Mouse (Mus musculus) urinary bladder, postnatal 25 days (tissue): ENCODE data around the gene Cdc20b.
"Not testable (repeated sequence)": the region's sequence is repeated elsewhere in the genome, so short reads cannot be mapped to it uniquely, and the experiment has no call there.

ENCODE experiments used
- DNase-seq: peaks from one replicate; pipeline ENCODE4 v3.0.0; 2022; ENCODE audit warnings: low spot score

Cdc20b gene

DNA sequence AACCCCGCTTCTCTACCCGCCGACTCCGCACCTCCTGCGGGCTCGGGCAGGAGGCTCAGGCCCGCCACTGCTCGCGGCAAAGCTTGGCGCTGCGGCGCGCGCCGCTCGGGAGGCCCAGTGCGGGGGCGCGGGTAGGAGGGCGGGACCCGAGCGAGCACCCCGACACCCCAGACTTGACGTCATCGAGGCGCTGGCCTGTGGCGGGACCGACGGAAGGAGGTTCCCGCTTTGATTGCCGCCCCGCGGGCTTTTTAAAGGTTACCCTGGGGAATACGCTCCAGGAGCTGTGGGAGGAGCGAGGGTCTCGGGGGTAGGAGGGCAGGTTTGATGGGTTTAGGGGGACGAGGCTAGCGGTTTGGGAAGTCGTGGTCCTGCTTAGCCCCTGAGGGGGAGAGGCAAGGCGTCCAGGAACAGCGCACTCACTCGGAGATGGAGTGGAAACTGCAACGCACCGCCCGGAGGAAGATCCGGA lies at the start of gene Cdc20b:
Cdc20b (plus strand) TSS at position 162 of the 472 bp plus-strand sequence.
- DNase-seq, result peak; percentile 44

DNA sequence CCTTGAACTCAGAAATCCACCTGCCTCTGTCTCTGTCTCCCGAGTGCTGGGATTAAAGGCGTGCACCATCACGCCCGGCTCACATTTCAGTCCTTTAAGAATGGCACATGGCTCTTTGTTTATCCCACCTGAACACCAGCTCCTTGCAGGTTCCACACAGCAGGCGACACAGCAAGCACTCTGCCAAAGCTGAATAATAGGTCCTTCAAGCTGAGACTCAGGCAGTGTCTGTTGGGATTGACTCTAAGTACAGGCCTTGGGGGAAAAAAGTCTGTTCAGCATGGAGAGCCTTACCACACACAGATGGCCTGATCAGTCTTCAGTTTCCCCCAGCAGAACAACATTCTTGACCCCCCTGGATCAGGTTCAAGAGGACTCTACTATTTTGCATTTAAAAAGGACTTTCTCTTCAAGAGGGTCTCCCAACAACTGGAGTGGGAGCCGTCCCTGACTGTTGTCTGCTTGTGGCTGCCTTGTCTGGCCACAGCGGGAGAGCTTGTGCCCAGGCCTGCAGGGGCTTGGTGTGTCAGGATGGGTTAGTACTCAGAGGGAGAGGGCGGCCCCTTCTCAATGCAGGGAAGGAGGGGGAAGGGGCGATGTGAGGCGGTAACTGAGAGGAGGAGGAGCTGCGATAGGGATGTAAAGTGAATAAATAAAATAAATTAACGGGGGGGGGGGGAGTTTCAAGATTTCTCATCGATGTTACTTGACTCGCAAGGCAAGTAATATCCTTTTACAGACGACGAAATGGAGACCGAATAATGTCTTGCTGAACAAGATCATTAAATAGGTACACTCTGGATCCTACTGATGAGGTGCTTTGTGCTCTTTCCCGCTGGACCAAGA lies 49.1 kb upstream of the Cdc20b start:
- DNase-seq, result no peak

DNA sequence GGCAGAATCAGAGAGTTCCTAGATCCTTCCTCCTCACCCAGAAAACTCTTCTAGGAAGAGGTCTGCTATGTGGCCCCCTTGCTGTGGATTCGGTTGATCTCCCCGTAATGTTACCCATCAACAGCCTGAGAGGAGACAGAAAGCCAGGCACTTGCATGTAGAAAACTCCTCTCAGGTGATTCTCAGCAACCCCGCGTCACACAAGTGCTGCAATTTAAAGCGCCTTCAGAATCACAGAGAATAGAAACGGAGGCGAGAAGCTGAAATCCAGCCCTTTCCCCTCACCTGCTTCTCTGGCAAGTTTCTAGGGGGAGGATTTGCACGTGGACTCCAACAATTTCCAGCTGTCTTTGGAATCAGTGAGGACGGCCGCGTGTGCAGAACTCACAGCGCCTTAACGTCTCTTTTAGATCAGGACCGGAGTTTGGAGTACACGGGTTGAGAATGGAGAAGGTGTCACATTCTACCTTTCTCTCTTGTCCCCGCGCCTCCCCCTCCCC lies 48.4 kb upstream of the Cdc20b start:
- DNase-seq, result no peak

DNA sequence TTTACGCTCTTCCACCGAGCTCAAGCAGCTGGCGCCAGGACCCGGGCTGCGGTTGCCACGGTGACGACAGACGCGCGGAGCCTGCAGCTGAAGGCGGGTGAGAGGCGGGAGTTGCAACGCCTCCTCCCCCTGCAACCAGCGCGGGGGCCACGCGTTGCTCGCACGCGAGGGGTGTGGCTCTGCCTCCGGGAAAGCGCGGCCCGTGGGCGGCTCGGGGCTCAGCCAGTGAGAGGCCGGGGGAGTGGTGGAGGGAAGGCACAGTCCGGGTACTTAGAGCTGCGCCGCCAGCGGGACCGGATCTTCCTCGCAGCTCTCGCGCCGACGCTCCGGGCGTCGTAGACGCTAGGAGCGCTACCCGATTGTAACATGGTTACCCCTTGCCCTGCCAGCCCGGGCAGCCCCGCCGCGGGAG lies 47.4 kb upstream of the Cdc20b start, which contains the start of gene Ccno:
Ccno (plus strand) TSS at position 271 of the 412 bp plus-strand sequence.
- DNase-seq, result peak; percentile 91

DNA sequence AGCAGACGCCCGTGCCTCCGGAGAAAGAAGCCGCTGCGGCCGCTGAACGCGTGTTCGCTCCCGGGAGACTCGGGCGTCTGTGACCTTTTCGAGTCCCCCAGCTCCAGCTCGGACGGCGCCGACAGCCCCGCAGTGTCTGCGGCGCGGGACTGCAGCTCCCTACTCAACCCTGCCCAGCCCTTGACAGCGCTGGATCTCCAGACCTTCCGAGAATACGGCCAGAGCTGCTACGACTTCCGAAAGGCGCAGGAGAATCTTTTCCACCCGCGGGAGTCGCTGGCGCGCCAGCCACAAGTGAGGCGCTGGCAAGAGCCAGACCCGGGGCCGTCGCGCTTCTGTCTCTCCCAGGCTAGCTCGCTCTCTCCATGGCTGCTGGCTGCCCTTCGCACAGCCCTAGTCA lies 46.9 kb upstream of the Cdc20b start:
- no peak for DNase-seq

DNA sequence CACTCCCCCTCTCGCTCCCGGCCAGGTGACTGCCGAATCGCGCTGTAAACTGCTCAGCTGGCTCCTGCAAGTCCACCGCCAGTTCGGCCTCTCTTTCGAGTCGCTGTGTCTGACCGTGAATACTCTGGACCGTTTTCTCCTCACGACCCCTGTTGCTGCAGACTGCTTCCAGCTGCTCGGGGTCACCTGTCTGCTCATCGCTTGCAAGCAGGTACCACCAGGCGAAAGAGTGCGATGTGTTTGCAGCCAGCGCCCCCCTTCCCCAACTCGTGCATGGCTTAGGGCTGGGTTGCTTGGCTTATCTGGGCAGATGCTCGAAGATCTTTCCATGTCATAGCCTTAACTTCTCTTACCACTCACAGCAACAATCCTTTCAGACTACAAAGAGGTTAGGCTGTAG lies 46.0 kb upstream of the Cdc20b start:
- DNase-seq, result no peak

DNA sequence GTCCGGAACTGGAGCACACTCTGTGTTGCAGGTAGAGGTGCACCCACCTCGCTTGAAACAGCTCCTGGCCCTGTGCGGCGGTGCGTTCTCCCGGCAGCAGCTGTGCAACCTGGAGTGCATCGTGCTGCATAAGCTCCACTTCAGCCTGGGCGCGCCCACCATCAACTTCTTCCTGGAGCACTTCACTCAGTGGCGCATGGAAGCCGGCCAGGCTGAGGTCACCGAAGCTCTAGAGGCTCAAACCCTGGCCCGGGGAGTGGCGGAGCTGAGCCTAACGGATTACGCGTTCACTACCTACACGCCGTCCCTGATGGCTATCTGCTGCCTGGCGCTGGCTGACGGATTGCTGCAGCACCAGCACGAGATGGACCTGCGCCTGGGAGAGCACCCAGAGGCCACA lies 45.4 kb upstream of the Cdc20b start:
- no peak for DNase-seq

DNA sequence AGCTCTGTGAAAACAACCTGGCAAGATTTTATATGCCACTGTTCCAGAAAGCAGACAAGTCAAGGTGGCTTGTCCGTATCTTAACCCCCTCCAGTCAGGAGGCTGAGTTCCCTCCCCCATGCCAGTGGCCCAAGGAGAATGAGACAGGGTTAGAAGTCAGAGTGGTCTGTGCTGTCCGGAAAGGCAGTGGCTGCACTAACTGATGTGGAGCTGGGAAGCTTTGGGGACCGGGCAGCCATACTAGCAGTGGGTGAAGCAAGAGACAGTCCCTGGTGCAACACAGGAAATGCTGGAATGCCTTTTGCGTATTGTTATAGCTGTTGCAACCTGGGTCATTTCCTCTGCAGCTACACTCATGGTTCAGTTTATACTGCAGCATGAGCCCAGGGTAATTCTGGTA lies 44.6 kb upstream of the Cdc20b start:
- DNase-seq, result no peak

DNA sequence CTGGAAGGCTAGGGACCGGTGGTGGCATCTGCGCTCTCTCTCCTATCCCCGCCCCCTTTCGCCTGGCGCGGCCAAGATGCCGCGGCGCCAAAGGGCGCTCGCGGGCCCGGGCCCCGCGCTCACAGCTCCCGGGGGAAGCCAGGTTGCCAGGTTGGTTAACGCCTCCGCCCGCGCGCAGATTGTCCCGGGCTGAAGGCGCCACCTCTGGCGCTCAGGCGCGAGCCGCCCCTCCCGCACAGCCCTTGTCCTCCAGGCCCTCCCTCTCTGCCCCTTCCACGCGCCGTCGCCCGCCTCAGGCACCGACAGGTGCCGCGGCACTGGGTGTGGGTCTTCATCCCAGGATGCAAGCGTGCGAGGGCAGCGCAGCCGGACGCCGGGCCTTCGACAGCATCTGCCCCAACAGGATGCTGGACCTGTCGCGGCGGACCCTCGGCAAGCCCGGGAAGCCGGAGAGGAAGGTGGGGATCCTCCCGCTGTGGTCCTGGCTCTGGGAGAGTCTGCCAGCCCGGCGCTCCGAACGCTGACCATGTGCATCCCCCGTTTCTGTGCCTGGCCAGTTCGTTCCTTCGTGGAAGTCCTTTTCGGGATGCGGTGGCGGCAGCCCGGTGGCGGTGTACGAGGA lies 41.3 kb upstream of the Cdc20b start, which contains the start of gene Mcidas:
Mcidas (plus strand) TSS at position 315 of the 622 bp plus-strand sequence.
- no peak for DNase-seq

DNA sequence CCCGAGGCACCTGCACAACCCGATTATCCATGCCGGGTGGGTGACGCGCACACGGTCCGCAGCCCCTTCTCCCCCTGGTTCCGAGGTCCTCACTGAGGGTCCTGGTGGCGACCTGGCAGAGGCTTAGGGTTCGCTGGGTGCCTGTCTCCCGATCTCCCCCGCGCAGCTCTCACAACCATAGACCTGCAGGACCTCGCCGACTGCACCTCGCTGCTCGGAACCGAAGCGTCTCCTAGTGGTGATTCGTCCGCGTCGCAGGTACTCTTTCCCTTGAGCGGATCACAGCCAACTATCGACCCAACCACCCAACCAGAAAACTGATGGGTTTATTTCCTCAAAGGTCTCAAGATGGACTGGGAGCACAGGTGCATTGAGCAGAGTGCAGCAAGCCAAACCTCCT lies 40.7 kb upstream of the Cdc20b start:
- DNase-seq, result peak; percentile 58

DNA sequence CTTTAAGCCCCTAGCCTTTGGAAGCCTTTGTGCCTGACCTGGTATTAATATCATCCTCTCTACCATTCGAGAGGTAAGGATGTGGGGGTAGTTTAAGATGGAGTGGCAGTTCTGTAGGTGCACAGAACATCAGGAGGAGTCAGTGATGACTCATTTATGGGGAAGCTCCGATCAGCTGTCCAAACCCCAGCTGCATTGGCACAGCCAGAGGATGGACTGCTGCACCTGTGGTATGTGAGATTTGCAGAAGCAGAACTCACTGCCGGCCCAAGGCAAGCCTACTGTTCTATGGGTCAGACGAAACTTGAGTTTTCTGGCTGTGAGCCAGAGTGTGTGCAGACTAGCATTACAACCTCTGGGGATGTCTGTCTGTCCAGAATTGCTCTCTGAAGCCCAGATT lies 38.5 kb upstream of the Cdc20b start:
- DNase-seq, result no peak

DNA sequence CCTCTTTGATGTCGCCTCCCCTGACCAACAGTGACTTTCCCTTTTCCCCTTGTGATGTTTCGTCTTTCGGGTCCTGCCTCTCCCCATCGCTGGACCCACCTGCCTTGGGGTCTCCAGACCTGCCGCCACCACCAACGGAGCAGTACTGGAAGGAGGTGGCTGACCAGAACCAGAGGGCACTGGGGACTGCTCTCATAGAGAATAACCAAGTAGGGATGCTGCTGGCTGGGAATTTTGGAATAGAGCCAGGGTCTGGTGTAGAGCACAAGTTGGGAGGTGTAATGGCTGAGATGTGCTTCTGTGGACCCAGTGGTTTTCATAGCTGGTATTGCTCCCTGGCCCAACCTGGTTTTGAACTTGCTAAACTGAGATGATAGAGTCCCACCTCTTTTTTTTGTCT lies 37.5 kb upstream of the Cdc20b start:
- no peak for DNase-seq

DNA sequence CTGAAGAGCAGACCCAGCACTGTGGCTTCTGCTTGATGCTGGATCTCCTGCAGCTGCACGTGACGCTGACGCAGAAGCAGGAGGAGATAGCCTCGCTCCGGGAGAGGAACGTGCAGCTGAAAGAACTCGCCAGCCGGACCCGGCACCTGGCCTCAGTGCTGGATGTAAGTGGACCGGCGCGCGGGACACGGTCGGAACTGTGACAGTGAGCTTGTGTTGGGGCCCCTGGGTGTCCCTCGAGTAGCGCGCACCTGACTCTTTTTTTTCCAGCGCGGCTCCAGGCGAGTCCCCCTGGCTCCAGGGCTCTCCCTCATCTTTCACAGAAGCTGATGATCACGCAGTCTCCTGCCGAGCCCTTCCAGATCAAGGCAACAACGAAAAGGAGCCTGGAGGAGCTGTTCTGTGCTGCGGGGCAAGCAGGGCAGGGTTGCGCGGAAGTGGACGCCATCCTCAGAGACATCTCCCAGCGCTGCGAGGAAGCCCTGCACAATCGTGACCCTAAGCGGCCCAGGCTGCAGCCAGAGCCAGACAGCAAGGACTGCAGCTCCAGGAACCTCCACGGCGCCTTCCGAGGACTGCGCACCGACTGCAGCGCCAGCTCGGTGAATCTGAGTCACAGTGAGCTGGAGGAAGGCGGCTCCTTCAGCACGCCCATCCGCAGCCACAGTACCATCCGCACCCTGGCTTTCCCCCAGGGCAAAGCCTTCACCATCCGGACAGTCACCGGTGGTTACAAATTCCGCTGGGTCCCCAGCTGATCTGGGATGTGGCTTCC lies 36.3 kb upstream of the Cdc20b start:
- DNase-seq, result peak; percentile 35

DNA sequence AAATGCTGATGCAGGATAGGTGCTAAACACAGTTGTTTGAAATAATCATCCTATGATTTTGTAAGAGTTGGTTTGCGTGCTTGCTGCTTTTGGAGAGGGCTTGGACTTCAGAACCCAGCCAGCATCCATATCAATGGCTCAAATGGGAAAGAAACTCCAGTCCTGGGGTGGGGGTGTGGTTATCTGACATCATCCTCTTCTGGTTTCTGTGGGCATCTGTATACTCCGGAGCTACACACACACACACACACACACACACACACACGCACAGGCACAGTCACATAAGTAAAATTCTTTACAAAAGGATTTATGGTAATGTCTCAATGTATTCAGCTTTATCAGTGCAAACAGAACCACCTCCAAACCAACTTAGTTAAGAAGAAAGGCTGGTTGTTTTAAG lies 34.8 kb upstream of the Cdc20b start:
- no peak for DNase-seq

DNA sequence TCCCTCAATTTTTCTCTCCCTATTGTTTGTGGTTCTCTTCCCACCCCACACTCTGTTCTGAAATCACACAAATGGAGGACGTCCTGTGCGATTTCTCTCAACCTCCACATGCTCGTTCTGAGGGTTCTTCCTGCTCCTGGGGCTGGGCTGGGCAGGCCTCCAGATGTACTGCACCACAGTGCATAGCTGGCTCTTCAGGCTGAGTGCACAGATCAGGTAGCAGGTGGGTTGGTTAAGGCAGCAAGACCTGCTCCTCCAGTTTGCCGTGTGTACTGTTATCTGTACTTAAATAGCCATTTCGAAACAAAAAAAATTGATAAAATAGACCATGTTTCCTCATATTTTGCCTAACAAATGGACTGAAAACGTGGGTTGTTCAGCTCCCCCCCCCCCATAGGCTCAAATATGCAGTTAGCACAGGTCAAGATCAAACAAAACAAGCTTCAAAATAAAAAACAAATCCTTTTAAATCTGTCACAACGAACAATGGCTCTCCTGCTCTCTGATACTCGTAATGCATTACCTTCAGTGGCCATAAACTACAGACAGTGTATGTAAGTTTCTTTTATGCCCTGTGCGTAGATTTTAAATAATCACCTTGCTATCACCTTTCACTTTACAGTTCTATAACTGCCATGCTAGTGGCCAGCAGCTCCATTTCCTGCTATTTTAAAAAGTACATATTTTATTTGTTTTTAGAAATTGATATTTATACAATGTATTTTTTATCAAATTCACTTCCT lies 34.2 kb upstream of the Cdc20b start:
- peak; percentile 56 for DNase-seq

DNA sequence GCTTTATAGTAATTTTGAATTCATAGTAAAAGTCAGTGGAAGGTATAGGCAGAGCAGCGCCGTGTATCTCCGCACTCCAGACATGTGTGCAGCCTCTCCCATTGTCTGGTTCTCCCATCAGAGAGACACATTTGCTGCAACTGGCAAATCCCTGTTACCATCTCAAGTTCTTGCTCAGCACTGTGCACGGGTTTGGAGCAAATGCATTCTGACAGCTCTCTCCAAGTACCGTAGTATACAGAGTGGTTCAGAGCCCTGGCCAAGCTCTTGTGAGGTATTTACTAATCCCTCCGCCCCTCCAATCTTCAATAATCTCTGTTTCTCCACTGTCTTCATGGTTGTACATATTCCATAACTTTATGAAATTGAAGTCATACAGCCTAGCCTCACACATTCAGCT lies 22.2 kb upstream of the Cdc20b start:
- DNase-seq, result no peak

DNA sequence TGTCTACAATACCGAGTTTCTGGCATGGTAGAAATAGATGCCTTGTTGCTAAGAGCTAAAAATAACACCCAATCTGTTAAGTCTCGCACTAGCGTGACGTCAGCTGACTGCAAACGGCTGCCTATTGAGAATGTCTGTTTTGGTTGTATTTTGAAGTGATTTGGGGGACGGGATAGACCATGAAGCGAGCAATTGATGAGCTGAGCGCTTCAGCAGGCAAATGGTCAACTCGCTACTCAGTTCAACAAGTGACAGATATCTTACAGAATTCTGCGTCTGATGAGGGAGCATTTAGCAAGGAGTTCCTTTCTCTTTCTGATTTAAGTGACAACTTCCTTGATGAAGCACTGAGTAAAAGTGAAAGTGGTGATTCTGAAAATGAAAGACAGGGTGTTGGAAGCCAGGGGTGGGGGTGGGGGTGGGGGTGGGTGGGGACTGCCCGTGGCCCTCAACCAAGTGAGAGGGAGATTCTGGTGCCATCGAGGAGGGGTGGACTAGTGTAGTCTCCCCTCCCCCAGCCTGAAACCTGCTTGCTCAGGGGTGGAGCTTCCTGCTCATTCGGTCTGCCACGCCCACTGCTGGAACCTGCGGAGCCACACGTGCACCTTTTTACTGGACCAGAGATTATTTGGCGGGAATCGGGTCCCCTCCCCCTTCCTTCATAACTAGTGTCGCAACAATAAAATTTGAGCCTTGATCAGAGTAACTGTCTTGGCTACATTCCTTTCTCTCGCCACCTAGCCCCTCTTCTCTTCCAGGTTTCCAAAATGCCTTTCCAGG lies 21.5 kb upstream of the Cdc20b start:
- not testable (repeated sequence) for DNase-seq

DNA sequence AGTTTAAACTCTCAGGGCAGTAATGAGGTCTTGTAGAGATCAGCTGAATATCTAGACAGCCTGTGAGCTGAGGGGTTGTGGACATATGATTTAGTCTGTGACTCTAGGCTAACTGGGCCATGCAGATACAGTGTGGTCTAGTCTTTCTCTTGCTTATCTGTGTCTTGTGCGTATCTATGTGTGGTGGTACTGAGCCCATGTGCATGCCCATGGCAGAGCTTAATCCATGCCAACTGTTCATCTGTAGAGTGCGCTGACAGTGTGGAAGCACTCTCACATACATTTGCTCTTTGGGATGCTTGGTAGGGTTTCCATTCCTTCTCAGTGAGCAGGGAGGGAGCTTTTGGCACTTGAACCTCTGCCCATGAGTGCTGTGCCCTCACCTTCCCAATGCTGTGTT lies 13.4 kb upstream of the Cdc20b start:
- DNase-seq, result no peak

DNA sequence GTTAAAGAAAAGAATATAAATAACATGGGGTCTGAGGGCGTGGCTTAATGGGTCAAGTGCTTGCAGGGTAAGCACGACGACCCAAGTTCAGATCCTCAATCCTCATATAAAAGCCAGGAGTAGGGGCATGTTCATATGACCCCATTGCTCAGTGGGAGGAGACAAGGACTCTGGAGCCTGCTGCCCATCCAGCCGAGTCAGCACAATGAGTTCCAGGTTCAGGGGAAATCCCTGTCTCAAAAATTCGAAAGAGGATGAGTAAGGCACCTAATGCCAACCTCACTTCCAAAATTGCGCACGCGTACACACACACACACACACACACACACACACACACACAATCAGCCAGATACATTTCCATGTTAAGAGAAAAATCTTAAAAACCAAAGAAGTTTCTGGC lies 12.4 kb upstream of the Cdc20b start:
- no peak for DNase-seq

DNA sequence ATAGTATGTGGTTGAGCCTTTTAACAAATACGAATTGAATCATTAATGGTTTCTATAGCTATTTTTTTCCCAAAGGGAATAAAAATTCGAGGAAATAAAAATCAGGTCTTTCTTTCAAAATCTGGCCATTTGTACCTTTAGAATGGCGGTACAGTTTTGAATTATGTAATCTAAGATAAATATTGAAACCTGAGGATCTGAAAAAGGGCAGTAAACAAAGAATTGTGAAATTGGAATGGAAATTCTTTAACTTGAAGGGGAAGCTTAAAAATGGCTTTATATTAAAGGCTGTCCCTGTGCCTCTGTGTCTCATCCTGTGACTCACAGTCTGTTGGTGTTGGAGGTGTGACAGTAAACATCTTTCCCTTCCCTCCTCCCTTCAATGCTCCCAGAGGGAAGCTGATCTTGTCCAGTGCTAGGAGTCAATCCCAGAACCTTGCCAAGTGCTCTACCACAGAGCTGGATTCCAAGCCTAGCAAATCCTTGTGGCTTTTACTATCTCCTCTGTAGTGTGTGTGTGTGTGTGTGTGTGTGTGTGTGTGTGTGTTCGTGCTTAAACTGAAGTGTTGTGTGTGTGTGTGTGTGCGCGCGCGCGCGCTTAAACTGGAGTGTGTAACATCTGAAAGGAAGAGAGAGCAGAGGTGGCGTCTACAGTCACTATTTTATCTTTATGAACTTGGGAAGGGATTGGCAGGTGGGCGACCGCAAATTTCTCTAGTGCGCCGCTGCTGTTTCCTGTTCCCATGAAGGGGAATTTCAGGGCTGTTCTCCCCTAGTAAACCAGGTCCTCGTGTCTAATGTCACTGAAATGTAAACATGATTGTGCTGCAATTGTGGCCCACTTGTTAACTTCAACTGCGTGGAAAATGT lies 11.4 kb upstream of the Cdc20b start:
- no peak for DNase-seq
